Mouse (Mus musculus): ENCODE measurements around the gene Peg10.

Peg10 gene

DNA sequence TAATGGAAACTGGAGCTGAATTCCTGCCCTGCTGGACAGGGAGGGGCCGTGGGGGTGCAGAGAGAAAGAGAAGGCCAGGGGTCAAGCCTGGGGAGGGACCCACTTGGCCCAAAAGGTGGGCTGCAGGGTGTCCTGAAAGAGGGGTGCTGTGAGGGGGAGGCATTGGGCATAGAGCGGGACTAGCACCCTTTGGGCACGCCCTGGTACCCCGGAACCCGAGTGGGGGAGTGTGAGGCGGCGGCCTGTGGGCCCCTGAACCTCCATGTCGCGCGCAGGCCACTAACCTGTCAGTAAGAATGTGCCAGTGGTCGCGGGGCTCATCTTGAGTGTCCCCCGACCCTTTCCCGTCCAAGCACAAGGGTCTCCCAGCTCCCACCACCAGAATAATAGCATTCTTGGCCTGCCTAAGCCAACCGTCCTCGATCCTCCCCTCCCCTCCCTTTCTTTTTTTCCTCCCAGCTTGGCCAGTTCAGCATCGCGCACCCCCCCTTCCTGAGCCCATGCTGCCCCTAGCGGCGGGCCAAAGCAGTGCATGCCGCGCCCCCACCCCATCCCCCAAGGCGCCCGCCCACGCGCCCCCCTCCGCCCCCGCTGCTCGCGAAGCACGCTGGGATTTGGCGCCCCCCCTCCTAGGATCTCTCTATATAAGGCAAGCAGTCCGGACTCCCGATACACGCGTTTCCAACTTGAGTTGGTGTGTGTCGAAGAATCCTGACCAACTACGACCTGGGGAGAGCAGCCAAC lies at the start of gene Peg10, which contains the start of gene Sgce:
TSS of gene Peg10 (plus strand) at position 611 of the 744 bp plus-strand sequence.
TSS of gene Sgce (minus strand) at position 512 of the 744 bp plus-strand sequence.
- peak; percentile 34 to 55 for DNase-seq (ENCODE audit: low spot score in 2 of 2)

- DNase-seq (ENCODE audit: low spot score in 2 of 2), result no peak
Measured at GRCm38 (mm10) chr6:4701641-4702040, 45.5 kb upstream of the Peg10 start.

DNA sequence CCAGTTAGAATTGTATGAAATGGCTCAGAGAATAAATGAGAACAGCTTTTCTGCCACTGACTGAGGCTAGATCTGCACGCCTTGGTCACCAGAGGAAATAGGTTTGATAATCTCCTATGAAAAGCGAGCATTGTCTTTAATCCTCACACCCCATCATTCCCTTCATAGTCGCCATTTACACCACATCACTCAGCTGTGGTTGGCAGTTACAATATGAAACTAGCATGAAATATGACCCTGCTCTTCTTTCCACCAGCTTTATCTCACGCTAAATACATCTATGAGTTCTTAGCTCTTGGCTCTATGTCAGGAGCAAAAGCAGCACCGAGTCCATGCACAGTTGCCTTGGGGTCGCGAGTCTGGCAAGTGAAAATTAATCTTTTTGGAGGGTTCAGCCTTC lies 43.2 kb upstream of the Peg10 start:
- DNase-seq (ENCODE audit: low spot score in 2 of 2), result no peak

DNA sequence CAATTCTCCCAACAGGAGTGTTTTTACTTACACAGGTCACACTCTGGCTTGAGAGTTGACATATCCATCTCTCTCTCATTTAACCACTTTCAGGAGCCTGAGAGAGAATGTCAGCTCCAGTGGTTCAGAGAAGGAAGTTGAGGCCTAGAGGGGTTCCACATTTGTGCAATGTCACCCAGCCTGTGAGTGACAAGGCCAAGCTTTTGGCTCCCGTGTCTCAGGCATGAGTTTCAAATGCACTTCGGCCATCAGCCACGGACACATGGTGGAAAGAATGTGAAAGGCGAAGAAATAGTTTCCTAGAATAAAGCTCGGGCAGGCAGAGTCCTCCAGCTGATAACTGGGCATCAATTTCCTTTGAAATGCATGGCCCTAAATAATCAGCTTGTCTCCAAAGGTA lies 40.7 kb upstream of the Peg10 start:
- no peak for DNase-seq (ENCODE audit: low spot score in 2 of 2)

DNA sequence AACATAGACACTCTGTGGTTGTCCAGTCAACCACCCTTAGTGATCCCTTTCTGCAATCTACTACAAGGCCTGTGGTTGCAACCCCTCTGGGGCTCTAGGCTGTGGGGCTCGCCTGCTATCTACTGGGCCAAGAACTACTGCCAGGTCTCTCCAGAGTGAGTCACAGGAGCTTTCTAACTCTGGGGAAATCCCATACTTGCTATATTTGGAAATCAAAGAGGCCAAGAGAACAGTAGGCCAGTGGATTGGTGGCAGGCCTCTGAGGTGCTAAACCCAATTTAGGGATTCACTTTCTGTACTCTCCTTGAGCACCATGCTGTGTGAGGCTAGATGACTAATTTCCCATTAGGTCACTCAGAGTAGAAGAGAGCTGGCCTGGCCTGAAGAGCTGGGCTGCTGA lies 38.1 kb upstream of the Peg10 start:
- DNase-seq (ENCODE audit: low spot score in 2 of 2), result no peak

DNA sequence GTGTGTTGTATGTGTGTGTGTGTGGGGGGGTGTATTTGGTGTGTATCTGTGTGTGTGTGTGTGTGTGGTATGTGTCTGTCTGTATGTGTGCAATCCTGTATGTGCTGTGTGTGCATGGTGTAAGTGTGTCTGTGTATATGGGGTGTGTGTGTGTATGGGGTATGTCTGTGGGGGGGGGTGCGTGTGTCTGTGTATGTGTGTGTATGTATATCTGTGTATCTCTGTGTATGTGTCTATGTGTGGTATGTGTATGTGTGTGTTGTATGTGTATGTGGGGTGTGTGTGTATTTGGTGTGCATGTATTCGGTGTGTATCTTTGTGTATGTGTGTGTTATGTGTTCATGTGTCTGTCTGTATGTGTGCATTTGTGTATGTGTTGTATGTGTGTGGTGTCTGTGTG lies 30.9 kb upstream of the Peg10 start:
- no peak for DNase-seq (ENCODE audit: low spot score in 2 of 2)

- no peak for DNase-seq (ENCODE audit: low spot score in 2 of 2)
Measured at GRCm38 (mm10) chr6:4717344-4717743, 29.8 kb upstream of the Peg10 start.

DNA sequence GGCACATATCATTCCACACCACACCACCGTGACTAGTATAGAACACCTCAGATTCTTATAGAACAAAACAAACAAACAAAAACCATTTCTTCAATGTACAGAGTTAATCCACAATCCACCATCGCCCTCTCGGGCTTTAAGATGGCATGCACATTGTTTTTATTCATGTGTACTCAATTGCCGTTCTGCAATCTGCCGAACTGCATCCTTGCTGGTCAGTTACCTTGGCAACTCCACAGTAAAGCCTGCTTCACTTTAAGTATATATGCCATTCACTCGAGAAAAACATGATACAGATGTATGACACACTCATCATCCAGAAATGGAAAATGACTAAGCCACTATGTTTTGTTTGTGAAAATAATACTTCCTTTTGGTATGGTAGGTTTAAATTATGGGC lies 25.0 kb upstream of the Peg10 start:
- DNase-seq (ENCODE audit: low spot score in 2 of 2), result no peak

DNA sequence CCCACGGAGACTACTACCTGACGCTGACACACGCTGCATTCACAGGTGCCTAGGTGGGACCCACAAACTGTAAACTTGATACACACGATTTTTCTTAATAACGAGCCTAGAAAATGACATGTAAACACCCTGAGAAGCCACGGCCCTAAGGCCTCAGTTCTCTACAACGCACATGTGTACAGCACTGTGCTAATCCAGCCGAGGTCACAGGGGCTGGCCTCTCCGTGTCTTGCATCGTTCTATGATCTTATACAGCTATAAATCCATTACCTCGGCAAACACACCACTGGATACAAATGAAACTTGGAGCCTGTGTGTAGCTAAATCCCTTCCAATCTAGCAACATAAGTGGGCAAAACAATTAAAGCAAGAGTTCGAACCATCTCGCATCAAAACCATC lies 24.4 kb upstream of the Peg10 start:
- DNase-seq (ENCODE audit: low spot score in 2 of 2), result no peak

- no peak for DNase-seq (ENCODE audit: low spot score in 2 of 2)
Measured at GRCm38 (mm10) chr6:4723998-4724757, 22.9 kb upstream of the Peg10 start.

DNA sequence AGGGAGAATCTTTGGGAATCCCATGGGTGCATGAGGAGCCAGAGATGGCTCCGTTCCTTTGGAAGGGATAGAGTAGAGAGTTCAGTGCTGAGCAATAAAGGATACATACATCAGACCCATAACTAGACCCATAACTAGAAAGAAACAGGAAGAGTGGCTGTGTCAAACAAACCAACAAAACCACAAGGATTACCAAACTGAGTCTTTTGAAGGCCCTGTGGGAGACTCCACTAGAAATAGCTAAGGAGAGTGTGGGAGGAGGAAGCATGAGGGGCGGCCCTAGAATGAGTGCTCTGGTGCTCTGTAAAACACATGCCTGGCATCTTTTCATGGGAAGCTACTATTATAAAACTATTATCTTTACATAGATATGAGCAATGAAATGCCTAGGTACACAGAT lies 18.8 kb upstream of the Peg10 start:
- DNase-seq (ENCODE audit: low spot score in 2 of 2), result no peak

- DNase-seq (ENCODE audit: low spot score in 2 of 2), result no peak
Measured at GRCm38 (mm10) chr6:4731675-4732074, 15.4 kb upstream of the Peg10 start.

- no peak for DNase-seq (ENCODE audit: low spot score in 2 of 2)
Measured at GRCm38 (mm10) chr6:4733208-4733607, 13.9 kb upstream of the Peg10 start.

- DNase-seq (ENCODE audit: low spot score in 2 of 2), result no peak
Measured at GRCm38 (mm10) chr6:4736372-4736771, 10.7 kb upstream of the Peg10 start.

- DNase-seq (ENCODE audit: low spot score in 2 of 2), result no peak
Measured at GRCm38 (mm10) chr6:4738034-4738629, 9.0 kb upstream of the Peg10 start.

DNA sequence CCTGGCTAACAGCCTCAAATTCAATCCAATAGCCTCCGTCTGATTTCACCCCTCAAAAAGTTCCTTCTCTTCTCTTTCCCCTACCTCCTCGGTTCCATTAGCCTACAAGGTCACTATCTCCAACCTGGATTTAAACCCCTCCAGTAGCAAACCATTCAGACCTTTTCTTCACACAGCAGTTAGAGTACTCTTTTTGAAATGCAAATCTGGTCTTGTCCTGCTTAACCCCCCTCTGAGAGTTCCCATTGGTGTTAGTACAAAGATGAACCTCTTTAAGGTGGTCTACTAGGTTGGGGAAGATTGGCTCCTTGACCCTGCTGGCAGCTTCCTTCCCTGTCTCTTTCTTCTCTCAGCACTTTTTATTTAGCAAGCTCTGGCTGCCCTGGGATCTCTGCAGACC lies 8.4 kb upstream of the Peg10 start:
- no peak for DNase-seq (ENCODE audit: low spot score in 2 of 2)

GRCm38 (mm10) chr6:4739522-4740355 lies 7.4 kb upstream of the Peg10 start:
- no peak for DNase-seq (ENCODE audit: low spot score in 2 of 2)

DNA sequence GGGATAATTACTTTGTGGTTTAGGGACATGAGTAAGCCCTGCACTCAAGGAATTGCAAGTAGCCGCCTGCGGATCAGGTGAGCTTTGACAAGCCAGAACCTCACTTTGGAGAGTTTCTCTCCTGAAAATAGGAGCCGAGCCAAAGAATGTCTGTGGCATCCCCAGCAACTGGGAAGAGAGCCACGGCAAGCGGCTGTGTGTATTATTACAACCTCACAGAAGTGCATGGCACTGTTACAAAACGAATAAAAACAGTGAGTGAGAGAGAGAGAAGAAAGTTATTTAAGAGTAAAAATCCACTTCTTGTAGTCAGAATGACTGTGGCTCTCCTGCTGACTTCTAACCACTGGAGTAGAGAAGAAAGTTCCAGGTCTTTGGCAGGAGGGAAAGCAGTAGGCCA lies 6.6 kb upstream of the Peg10 start:
- peak in 1 of 2 experiments; percentile 8 for DNase-seq (ENCODE audit: low spot score in 2 of 2)

GRCm38 (mm10) chr6:4746036-4746695 lies 940 bp upstream of the Peg10 start:
- DNase-seq (ENCODE audit: low spot score in 2 of 2), result no peak

DNA sequence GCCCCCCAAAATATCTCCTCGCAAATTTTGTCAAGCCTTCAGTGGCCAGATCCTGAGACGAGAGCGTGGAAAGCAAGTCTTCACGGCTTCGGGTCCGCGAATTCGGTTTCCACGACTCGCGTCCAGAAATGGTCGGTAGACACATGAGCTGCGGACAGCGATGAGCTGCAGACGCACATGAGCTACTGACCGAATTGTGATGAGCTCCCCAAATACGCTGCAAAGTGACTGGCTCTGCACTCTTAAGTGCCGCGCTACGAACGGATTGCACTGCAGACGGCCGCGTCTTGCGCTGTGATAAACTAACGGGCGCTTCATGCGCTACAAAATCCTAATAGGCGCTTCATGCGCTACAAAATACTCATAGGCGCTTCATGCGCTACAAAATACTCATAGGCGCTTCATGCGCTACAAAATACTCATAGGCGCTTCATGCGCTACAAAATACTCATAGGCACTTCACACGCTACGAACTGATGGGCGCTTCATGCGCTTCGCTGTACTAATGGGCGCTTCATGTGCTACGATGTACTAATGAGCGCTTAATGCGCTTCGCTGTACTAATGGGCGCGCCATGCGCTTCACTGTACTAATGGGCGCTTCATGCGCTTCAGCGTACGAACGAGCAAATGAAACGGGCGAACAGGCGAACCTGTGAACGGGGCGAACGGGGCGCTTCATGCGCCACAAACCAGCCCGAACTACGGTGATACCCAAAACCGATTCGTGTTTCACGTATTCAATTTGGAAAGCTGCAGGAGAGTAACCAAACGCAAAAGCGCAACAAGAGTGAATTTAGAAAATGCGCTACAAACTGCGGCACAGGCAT lies 785 bp downstream of the Peg10 start:
- DNase-seq (ENCODE audit: low spot score in 2 of 2), result peak; percentile 9 to 31

All from urinary bladder, adult 18-20 months (tissue).